ENCODE assay signal across 8 mouse cellular contexts in the genomic region with DNA sequence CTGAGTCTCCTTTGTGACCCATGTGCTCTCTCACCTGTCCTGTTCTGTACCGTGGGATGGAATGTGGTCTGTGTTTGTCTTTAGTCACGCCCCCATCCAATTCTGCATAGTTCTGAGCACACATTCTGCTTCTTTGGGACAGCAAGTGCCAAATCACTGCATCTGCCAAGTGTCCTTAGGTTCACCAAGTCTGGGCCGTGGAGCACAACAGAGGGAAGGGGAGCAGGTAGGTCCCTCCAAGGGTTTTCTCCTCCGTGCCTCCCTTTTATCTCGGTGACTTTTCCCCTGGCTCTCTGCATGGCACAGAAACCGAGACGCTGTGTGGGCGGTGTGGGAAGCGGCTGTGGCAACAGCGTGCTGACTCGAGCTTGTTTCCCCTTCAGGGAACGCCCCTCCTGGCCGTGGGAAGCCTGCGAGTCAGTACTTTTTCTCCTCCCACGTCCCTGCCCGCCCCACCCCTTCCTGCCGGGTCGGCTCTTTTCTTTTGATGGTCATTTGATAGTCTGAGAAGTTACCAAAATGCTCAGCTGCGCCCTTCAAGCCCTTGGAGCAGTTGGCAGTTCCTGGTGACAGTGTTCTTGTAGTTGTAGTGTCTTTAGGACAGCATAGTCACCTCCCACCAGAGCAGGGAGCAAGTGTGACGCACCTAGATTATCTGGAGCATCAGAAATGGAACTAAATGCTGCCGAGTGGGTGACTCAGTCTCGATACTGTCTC. TPM values are rescaled to one million over a fixed set of nuclear protein-coding genes. Genes with fewer than 3 reads are reported as not detected.
DNase-seq lines count a peak whose midpoint lies in the region; ATAC-seq and TF ChIP-seq lines count a peak whose summit lies in the region.

No protein-coding gene starts in this region.

- TF ChIP-seq CTCF in kidney, postnatal 0 days (IDR thresholded peaks at IDR 0.05; ENCODE audit: low read depth): no peak; the same call in 1 of the 2 replicates
- TF ChIP-seq CTCF in lung, adult 2 months (IDR thresholded peaks at IDR 0.05; ENCODE audit: insufficient read depth, low read length): no peak

- H3K36me3 ChIP-seq in heart, embryonic 15.5 days: no peaks in the 10 kb centered on the region
- H3K36me3 ChIP-seq in kidney, postnatal 0 days (ENCODE audit: insufficient read depth, low read length): no peaks in the 10 kb centered on the region
- H3K36me3 ChIP-seq in neural tube, embryonic 12.5 days: no peaks in the 10 kb centered on the region
- H3K36me3 ChIP-seq in stomach, embryonic 16.5 days (ENCODE audit: control insufficient read depth, insufficient read depth, low read length): no peaks in the 10 kb centered on the region

- no peak for TF ChIP-seq POLR2A in lung, adult 2 months (IDR thresholded peaks at IDR 0.05; ENCODE audit: borderline replicate concordance, extremely low read depth, low read depth, low read length)

- ATAC-seq in heart, embryonic 15.5 days (replicated peaks; ENCODE audit: insufficient number of reproducible peaks, insufficient read depth, low FRiP score, low read depth): peak; percentile 72; the same call in 1 of the 2 replicates
- peak; percentile 75 for ATAC-seq in kidney, postnatal 0 days (replicated peaks; ENCODE audit: low FRiP score, low read depth)
- 0 out of 2 replicates have a peak, but pooled peaks have one; percentile 37 for ATAC-seq in neural tube, embryonic 12.5 days (ENCODE audit: low FRiP score, low read depth)
- peak; percentile 74; the same call in 1 of the 2 replicates for ATAC-seq in stomach, embryonic 16.5 days (ENCODE audit: insufficient read depth, low FRiP score)
- no peak for ATAC-seq in cerebellum, adult (ENCODE audit: insufficient number of reproducible peaks, low FRiP score, low TSS enrichment)

- no peaks in the 10 kb centered on the region for H3K27me3 ChIP-seq in heart, embryonic 15.5 days
- H3K27me3 ChIP-seq in kidney, postnatal 0 days (ENCODE audit: insufficient read depth, low read length): no peaks in the 10 kb centered on the region
- no peaks in the 10 kb centered on the region for H3K27me3 ChIP-seq in neural tube, embryonic 12.5 days (replicated peaks)
- H3K27me3 ChIP-seq in stomach, embryonic 16.5 days (ENCODE audit: control insufficient read depth, insufficient read depth, low read length): no peaks in the 10 kb centered on the region

- peak overlapping the region; percentile 9; the same call in 1 of the 2 replicates for H3K27ac ChIP-seq in heart, embryonic 15.5 days
- H3K27ac ChIP-seq in kidney, postnatal 0 days: peak overlapping the region; percentile 58; the same call in 1 of the 2 replicates
- no peak overlapping the region for H3K27ac ChIP-seq in neural tube, embryonic 12.5 days
- peak overlapping the region; percentile 76 for H3K27ac ChIP-seq in stomach, embryonic 16.5 days (ENCODE audit: low read length)

- H3K9ac ChIP-seq in heart, embryonic 15.5 days: no peak overlapping the region
- H3K9ac ChIP-seq in kidney, postnatal 0 days (ENCODE audit: low read depth, low read length): no peak overlapping the region
- H3K9ac ChIP-seq in neural tube, embryonic 12.5 days: no peak overlapping the region
- peak overlapping the region; percentile 62; the same call in 1 of the 2 replicates for H3K9ac ChIP-seq in stomach, embryonic 16.5 days (ENCODE audit: low read length)

- DNase-seq in adipocyte (ENCODE audit: low spot score): peak; percentile 91
- DNase-seq in fat pad, adult 2 months (ENCODE audit: extremely low read depth, low read depth, low spot score): peak; percentile 100
- DNase-seq in kidney, postnatal 0 days (ENCODE audit: low spot score): peak; percentile 73
- DNase-seq in lung, adult 2 months: peak; percentile 75

- WGBS in heart, embryonic 15.5 days: 12% methylated on average over 21 of the region's 22 CpGs
- WGBS in kidney, postnatal 0 days: 2% methylated on average over 22 of the region's 22 CpGs
- WGBS in lung, adult 2 months: 2% methylated on average over 22 of the region's 22 CpGs
- 21% methylated on average over 22 of the region's 22 CpGs for WGBS in neural tube, embryonic 12.5 days
- WGBS in stomach, embryonic 16.5 days: 8% methylated on average over 22 of the region's 22 CpGs

- peak overlapping the region; percentile 32 for H3K4me3 ChIP-seq in heart, embryonic 15.5 days
- peak overlapping the region; percentile 24 for H3K4me3 ChIP-seq in kidney, postnatal 0 days (replicated peaks; ENCODE audit: low read depth, low read length)
- peak overlapping the region; percentile 60 for H3K4me3 ChIP-seq in lung, adult 2 months (replicated peaks; ENCODE audit: extremely low read depth, low read depth, low read length)
- no peak overlapping the region for H3K4me3 ChIP-seq in neural tube, embryonic 12.5 days
- H3K4me3 ChIP-seq in stomach, embryonic 16.5 days (replicated peaks; ENCODE audit: low read length): peak overlapping the region; percentile 26

- H3K9me3 ChIP-seq in heart, embryonic 15.5 days (replicated peaks): no peaks in the 10 kb centered on the region
- H3K9me3 ChIP-seq in kidney, postnatal 0 days (replicated peaks; ENCODE audit: low read length): no peaks in the 10 kb centered on the region
- H3K9me3 ChIP-seq in neural tube, embryonic 12.5 days: no peaks in the 10 kb centered on the region
- H3K9me3 ChIP-seq in stomach, embryonic 16.5 days (replicated peaks; ENCODE audit: control insufficient read depth, low read length): no peaks in the 10 kb centered on the region

- H3K4me1 ChIP-seq in heart, embryonic 15.5 days (replicated peaks): peaks cover 13% of the 10 kb centered on the region
- peaks cover 12% of the 10 kb centered on the region for H3K4me1 ChIP-seq in kidney, postnatal 0 days (replicated peaks; ENCODE audit: insufficient read depth, low read length)
- peaks cover 6% of the 10 kb centered on the region; the same call in 1 of the 2 replicates for H3K4me1 ChIP-seq in lung, adult 2 months (ENCODE audit: control insufficient read depth, insufficient read depth, low read length)
- peaks cover 7% of the 10 kb centered on the region; the same call in 1 of the 2 replicates for H3K4me1 ChIP-seq in neural tube, embryonic 12.5 days
- peaks cover 6% of the 10 kb centered on the region; the same call in 1 of the 2 replicates for H3K4me1 ChIP-seq in stomach, embryonic 16.5 days (ENCODE audit: control insufficient read depth, insufficient read depth, low read length)

- H3K4me2 ChIP-seq in heart, embryonic 15.5 days: peak overlapping the region; percentile 60
- peak overlapping the region; percentile 66 for H3K4me2 ChIP-seq in kidney, postnatal 0 days (ENCODE audit: low read length)
- peak overlapping the region; percentile 47 for H3K4me2 ChIP-seq in neural tube, embryonic 12.5 days (replicated peaks)
- peak overlapping the region; percentile 57 for H3K4me2 ChIP-seq in stomach, embryonic 16.5 days (ENCODE audit: low read depth, low read length)

RNA-seq across cellular contexts. Expression of a gene that starts 21.0 kb away (rescaled TPM):
- polyA plus RNA-seq in heart, embryonic 15.5 days (2015; fragmentation: Nextera tagmentation; extraction: Ambion mirVana): 1.3 and 2.1 TPM in 2 replicates
- 2.3 and 2.8 TPM in 2 replicates for polyA plus RNA-seq in kidney, postnatal 0 days (2015; fragmentation: Nextera tagmentation; extraction: Ambion mirVana)
- polyA plus RNA-seq in lung, adult 2 months (2012; rRNA removed): 2.2 and 6.5 TPM in 2 replicates
- polyA plus RNA-seq in neural tube, embryonic 12.5 days (2016; fragmentation: Nextera tagmentation; extraction: Ambion mirVana): 0.50 and 0.55 TPM in 2 replicates
- polyA plus RNA-seq in stomach, embryonic 16.5 days (2015; fragmentation: Nextera tagmentation; extraction: Ambion mirVana): 16.3 and 26.5 TPM in 2 replicates

RNA-seq across cellular contexts. Expression of a gene that starts 58.0 kb away (rescaled TPM):
- polyA plus RNA-seq in heart, embryonic 15.5 days (2015; fragmentation: Nextera tagmentation; extraction: Ambion mirVana): 17.7 and 18.4 TPM in 2 replicates
- 15.4 and 17.2 TPM in 2 replicates for polyA plus RNA-seq in kidney, postnatal 0 days (2015; fragmentation: Nextera tagmentation; extraction: Ambion mirVana)
- polyA plus RNA-seq in lung, adult 2 months (2012; rRNA removed): 22.1 and 35.2 TPM in 2 replicates
- polyA plus RNA-seq in neural tube, embryonic 12.5 days (2016; fragmentation: Nextera tagmentation; extraction: Ambion mirVana): 15.5 and 16.3 TPM in 2 replicates
- 12.8 TPM in 2 replicates for polyA plus RNA-seq in stomach, embryonic 16.5 days (2015; fragmentation: Nextera tagmentation; extraction: Ambion mirVana)
